In the genomic region with DNA sequence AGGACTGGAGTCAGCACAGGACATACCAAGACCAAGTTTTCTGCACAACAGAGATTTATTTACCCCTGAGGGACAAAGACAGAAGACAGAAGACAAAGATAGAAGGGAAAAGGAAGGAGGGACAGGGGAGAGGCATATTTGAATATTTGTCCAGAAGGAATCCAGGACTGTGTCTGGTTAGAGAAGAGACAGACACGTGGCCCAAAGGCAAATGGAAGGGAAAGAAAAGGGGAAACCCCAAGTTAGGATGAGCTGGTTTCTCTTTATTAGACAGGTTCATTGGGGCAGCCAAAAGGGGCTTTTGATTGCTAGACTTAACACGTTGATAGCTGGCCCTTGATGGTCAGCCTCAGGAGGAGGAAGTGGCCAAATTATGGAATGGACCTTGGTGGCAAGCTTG, we compare ENCODE assay signal across 14 mouse cellular contexts.
"Had no signal": no experiment of that assay in that cellular context is flagged by ENCODE, and none has a peak within 500 bp of the region (broad histone marks: within the 10 kb centered on the region; RNA-seq: fewer than 3 reads in every experiment).

No protein-coding gene starts in this region.

- H3K4me1 ChIP-seq: kidney, embryonic 15.5 days; liver, embryonic 13.5 days; megakaryocyte, embryonic 14.5 days; midbrain, embryonic 10.5 days; midbrain, embryonic 13.5 days had no signal

- H3K4me2 ChIP-seq: kidney, embryonic 15.5 days; liver, embryonic 13.5 days; lung, embryonic 14.5 days; midbrain, embryonic 13.5 days had no signal

- H3K9ac ChIP-seq: kidney, embryonic 15.5 days; liver, embryonic 13.5 days; lung, embryonic 14.5 days; midbrain, embryonic 13.5 days had no signal

- DNase-seq: kidney, adult 8-10 months; kidney, postnatal 14 days; kidney, postnatal 4 days; liver, embryonic 13.5 days; lung, embryonic 14.5 days; right cerebral cortex, postnatal 4 days; thymus, postnatal 25 days had no signal

- H3K36me3 ChIP-seq: kidney, embryonic 15.5 days; midbrain, embryonic 13.5 days had no signal

- H3K4me3 ChIP-seq: kidney, embryonic 15.5 days; liver, embryonic 13.5 days; megakaryocyte, embryonic 14.5 days; midbrain, embryonic 10.5 days; midbrain, embryonic 13.5 days had no signal

- H3K9me3 ChIP-seq: kidney, embryonic 15.5 days; liver, embryonic 13.5 days; midbrain, embryonic 10.5 days; midbrain, embryonic 13.5 days had no signal

- H3K27ac ChIP-seq: kidney, embryonic 15.5 days; liver, embryonic 13.5 days; macrophage; midbrain, embryonic 10.5 days; midbrain, embryonic 13.5 days had no signal

- ATAC-seq: lung, postnatal 0 days; midbrain, embryonic 13.5 days; midbrain, embryonic 16.5 days had no signal

- H3K27me3 ChIP-seq: kidney, embryonic 15.5 days; liver, embryonic 13.5 days; megakaryocyte, embryonic 14.5 days; midbrain, embryonic 13.5 days had no signal
